Mouse (Mus musculus) liver, embryonic 15.5 days (tissue): ENCODE data around the gene Ankrd44. TPM values are rescaled to one million over a fixed set of nuclear protein-coding genes. Genes with fewer than 3 reads are reported as not detected.

Source experiments
- ATAC-seq: fragments of 200-750 bp; cut with Nextera tagmentation; 2 replicates; pipeline ENCODE4 v1.8.0; 2017; ENCODE audit warnings: moderate number of reproducible peaks, mild to moderate bottlenecking, moderate library complexity; ENCODE audit not compliant: insufficient read depth
- H3K27ac ChIP-seq: fragments of 300-500 bp; sonication (generic); replicated peaks from 2 replicates; pipeline ENCODE4 v1.5.1; 2015; ENCODE audit warnings: mild to moderate bottlenecking, inconsistent platforms
- H3K27me3 ChIP-seq: fragments of 300-500 bp; sonication (generic); 2 replicates; pipeline ENCODE4 v1.6.1; 2015; ENCODE audit warnings: mild to moderate bottlenecking, inconsistent platforms
- H3K36me3 ChIP-seq: fragments of 300-500 bp; sonication (generic); replicated peaks from 2 replicates; pipeline ENCODE4 v1.6.1; 2015; ENCODE audit warnings: moderate library complexity, mild to moderate bottlenecking, inconsistent platforms
- H3K4me1 ChIP-seq: fragments of 300-500 bp; sonication (generic); replicated peaks from 2 replicates; pipeline ENCODE4 v1.6.1; 2015; ENCODE audit warnings: inconsistent platforms
- H3K4me2 ChIP-seq: fragments of 300-500 bp; sonication (generic); 2 replicates; pipeline ENCODE4 v1.6.1; 2015; ENCODE audit warnings: moderate library complexity, mild to moderate bottlenecking, inconsistent platforms
- H3K4me3 ChIP-seq: fragments of 300-500 bp; sonication (generic); replicated peaks from 2 replicates; pipeline ENCODE4 v1.5.1; 2015; ENCODE audit warnings: mild to moderate bottlenecking, inconsistent platforms
- H3K9ac ChIP-seq: fragments of 300-500 bp; sonication (generic); 2 replicates; pipeline ENCODE4 v1.6.1; 2015; ENCODE audit warnings: moderate library complexity, mild to moderate bottlenecking, inconsistent platforms
- H3K9me3 ChIP-seq: fragments of 300-500 bp; sonication (generic); replicated peaks from 2 replicates; pipeline ENCODE4 v1.6.1; 2016; ENCODE audit warnings: inconsistent platforms
- WGBS: fragments of 180-500 bp; shearing (Covaris S2); methylation state at CpG from one replicate; pipeline ENCODE4 v1.1.7; 2015; ENCODE audit warnings: mixed read lengths; ENCODE audit not compliant: insufficient replicate concordance; 5-methylcytosine and 5-hydroxymethylcytosine counted together
- polyA plus RNA-seq: library from polyadenylated mRNA; unstranded; fragments of >200 nt; fragmentation: Nextera tagmentation; extraction: Ambion mirVana; gene quantifications from 2 replicates; pipeline ENCODE4 v1.2.1, GENCODE M21; 2015

The Ankrd44 gene
- polyA plus RNA-seq, 1 experiment from 2014 or later = 3.7 TPM

GRCm38 (mm10) chr1:54922025-54922574, 4.1 kb downstream of the Ankrd44 start:
- Histone ChIP-seq H3K4me2 (no peak overlapping the region), H3K27ac (no peak overlapping the region)

GRCm38 (mm10) chr1:54920132-54920531, 6.1 kb downstream of the Ankrd44 start:
- WGBS = 33% methylated on average over 4 of the region's 4 CpGs
- Histone ChIP-seq H3K9me3 (no peaks in the 10 kb centered on the region), H3K27me3 (peaks cover 17% of the 10 kb centered on the region), H3K4me2 (no peak overlapping the region), H3K27ac (no peak overlapping the region), H3K4me1 (peaks cover 16% of the 10 kb centered on the region), H3K36me3 (no peaks in the 10 kb centered on the region), H3K9ac (no peak overlapping the region), H3K4me3 (no peak overlapping the region)
- ATAC-seq = no peak

More at GRCm38 (mm10) chr1:54922025-54922574, 4.1 kb downstream of the Ankrd44 start:
- ATAC-seq = no peak
- Histone ChIP-seq H3K4me3 (no peak overlapping the region), H3K36me3 (no peaks in the 10 kb centered on the region), H3K4me1 (peaks cover 21% of the 10 kb centered on the region), H3K9me3 (no peaks in the 10 kb centered on the region), H3K27me3 (peaks cover 37% of the 10 kb centered on the region), H3K9ac (no peak overlapping the region)
- WGBS = 60% methylated on average over 12 of the region's 12 CpGs

DNA sequence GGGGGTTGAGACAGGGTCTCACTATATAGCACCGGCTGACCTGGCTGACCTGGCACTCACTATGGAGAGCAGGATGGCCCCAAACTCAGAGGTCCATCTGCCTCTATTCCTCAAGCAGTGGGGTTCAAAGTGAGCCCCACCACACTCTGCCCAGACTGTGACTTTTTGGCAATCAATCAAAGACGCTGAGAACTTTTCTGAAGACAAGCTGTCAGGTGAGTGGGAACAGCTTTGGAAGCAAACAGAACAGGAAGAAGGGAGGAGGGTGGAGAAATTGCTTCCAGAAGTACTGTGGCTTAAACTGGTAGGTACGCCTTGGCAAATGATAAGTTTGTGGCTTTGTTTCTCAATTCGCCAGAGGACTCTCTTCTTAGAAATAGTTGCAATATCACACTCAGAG, 9.7 kb downstream of the Ankrd44 start:
- no peak for ATAC-seq
- peaks cover 13% of the 10 kb centered on the region; the same call in 1 of the 2 replicates for H3K4me1 ChIP-seq
- no peaks in the 10 kb centered on the region for H3K27me3 ChIP-seq
- H3K9me3 ChIP-seq = no peaks in the 10 kb centered on the region
- no peak overlapping the region for H3K4me2 ChIP-seq
- 42% methylated on average over 4 of the region's 4 CpGs for WGBS
- no peak overlapping the region for H3K9ac ChIP-seq
- H3K36me3 ChIP-seq = no peaks in the 10 kb centered on the region
- H3K4me3 ChIP-seq = no peak overlapping the region
- H3K27ac ChIP-seq = no peak overlapping the region

DNA sequence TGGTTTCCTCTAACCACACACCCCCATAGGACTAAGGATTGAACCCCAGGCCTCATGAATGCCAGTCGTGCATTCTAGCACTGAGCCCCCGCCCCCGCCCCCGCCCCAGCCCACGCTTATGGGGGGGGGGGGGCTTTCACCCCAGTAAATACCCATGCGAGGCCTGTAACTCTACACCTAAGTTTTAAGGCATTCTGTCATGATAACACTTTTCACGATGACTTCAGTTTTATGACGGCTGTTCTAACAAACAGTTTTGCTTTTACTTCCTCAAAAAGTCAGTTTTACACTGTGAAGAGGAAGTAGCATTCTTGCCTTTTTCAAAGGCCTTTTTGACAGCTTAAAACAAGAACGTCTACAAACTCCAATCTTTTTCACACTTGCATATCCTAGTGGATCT, 11.8 kb downstream of the Ankrd44 start:
- WGBS = 11% methylated on average over 9 of the region's 9 CpGs
- H3K4me3 ChIP-seq = no peak overlapping the region
- peak overlapping the region; percentile 67 for H3K27ac ChIP-seq
- H3K9me3 ChIP-seq = no peaks in the 10 kb centered on the region
- H3K9ac ChIP-seq = no peak overlapping the region
- no peaks in the 10 kb centered on the region for H3K27me3 ChIP-seq
- H3K4me1 ChIP-seq = peaks cover 22% of the 10 kb centered on the region; the same call in 1 of the 2 replicates
- H3K36me3 ChIP-seq = no peaks in the 10 kb centered on the region
- no peak overlapping the region; the same call in 1 of the 2 replicates for H3K4me2 ChIP-seq
- no peak for ATAC-seq

- Histone ChIP-seq H3K9ac (no peak overlapping the region), H3K27ac (no peak overlapping the region), H3K36me3 (no peaks in the 10 kb centered on the region), H3K4me2 (no peak overlapping the region), H3K4me1 (peaks cover 22% of the 10 kb centered on the region; the same call in 1 of the 2 replicates), H3K4me3 (no peak overlapping the region), H3K9me3 (no peaks in the 10 kb centered on the region), H3K27me3 (no peaks in the 10 kb centered on the region)
- WGBS = 19% methylated on average over 3 of the region's 3 CpGs
- ATAC-seq = no peak
These were observed 12.8 kb downstream of the Ankrd44 start for GRCm38 (mm10) chr1:54913379-54913873.

DNA sequence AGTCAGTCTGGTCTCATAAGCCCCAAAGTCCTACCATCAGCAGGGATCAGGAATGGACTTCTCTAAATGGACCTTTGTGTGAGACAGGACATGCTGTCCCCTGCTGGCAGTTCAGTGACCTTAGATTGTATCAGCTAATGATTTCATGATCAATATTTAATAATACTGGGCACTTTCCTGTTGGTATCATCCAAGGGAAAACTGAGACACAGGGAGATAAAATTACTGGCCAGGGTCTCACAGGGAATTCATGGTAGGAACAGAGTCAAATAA, 13.2 kb downstream of the Ankrd44 start:
- Histone ChIP-seq H3K27ac (no peak overlapping the region), H3K4me3 (no peak overlapping the region), H3K9me3 (no peaks in the 10 kb centered on the region), H3K4me1 (peaks cover 22% of the 10 kb centered on the region; the same call in 1 of the 2 replicates), H3K36me3 (no peaks in the 10 kb centered on the region), H3K27me3 (no peaks in the 10 kb centered on the region), H3K9ac (no peak overlapping the region), H3K4me2 (no peak overlapping the region)
- no peak for ATAC-seq

DNA sequence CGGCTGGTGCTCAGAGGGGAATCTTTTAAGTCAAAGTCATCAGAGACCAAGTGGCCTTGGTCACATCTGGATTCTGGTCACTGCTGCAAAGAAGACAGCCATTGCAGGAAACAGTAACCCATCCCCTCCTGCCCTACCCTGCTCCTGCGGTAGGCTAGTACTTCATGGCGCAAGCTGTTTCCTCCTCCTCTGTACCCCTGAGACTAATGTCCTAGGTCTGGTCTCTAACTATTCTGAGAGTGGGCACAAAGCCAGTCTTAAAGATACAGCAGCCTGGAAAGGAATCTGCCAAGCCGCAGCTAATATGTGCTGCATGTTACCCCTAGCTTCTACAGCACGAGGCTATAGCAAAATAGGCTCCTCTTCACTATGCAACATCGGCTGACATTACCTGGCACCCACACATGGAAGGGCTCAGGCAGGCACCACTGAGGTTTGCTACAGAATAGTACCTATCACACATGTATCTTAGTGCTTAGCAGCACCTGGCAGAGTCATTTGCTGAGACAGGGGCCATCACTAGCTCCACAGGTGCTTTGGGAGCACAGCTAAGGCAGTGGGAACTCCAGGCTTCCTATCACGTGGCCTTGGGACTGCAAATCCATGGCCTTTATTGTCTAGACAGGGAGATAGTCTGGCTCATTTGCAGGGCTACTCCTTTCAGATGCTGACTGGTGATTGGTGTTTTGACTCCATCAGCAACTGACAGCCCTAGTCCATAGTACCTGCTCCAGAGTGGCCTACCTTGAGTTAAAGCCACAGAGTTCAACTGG, 13.7 kb downstream of the Ankrd44 start:
- Histone ChIP-seq H3K9ac (no peak overlapping the region), H3K4me2 (no peak overlapping the region), H3K27me3 (no peaks in the 10 kb centered on the region), H3K4me3 (no peak overlapping the region), H3K4me1 (peaks cover 22% of the 10 kb centered on the region; the same call in 1 of the 2 replicates), H3K36me3 (no peaks in the 10 kb centered on the region), H3K27ac (no peak overlapping the region), H3K9me3 (no peaks in the 10 kb centered on the region)
- WGBS = 42% methylated on average over 7 of the region's 7 CpGs
- ATAC-seq = no peak

GRCm38 (mm10) chr1:54911256-54911610, 15.0 kb downstream of the Ankrd44 start:
- Histone ChIP-seq H3K4me3 (no peak overlapping the region), H3K4me1 (peaks cover 22% of the 10 kb centered on the region; the same call in 1 of the 2 replicates), H3K9me3 (no peaks in the 10 kb centered on the region), H3K36me3 (no peaks in the 10 kb centered on the region), H3K27me3 (no peaks in the 10 kb centered on the region), H3K27ac (no peak overlapping the region), H3K4me2 (no peak overlapping the region), H3K9ac (no peak overlapping the region)
- no peak for ATAC-seq
- WGBS = 45% methylated on average over 1 of the region's 1 CpGs

GRCm38 (mm10) chr1:54910489-54911255, 15.5 kb downstream of the Ankrd44 start:
- Histone ChIP-seq H3K9ac (no peak overlapping the region), H3K4me1 (peaks cover 22% of the 10 kb centered on the region; the same call in 1 of the 2 replicates), H3K36me3 (no peaks in the 10 kb centered on the region), H3K4me3 (no peak overlapping the region), H3K9me3 (no peaks in the 10 kb centered on the region), H3K27me3 (no peaks in the 10 kb centered on the region), H3K27ac (no peak overlapping the region), H3K4me2 (no peak overlapping the region)
- 43% methylated on average over 5 of the region's 5 CpGs for WGBS
- ATAC-seq = no peak

- H3K36me3 ChIP-seq = no peaks in the 10 kb centered on the region
- H3K4me2 ChIP-seq = no peak overlapping the region
- no peaks in the 10 kb centered on the region for H3K27me3 ChIP-seq
- 60% methylated on average over 3 of the region's 3 CpGs for WGBS
- H3K9me3 ChIP-seq = no peaks in the 10 kb centered on the region
- peaks cover 22% of the 10 kb centered on the region; the same call in 1 of the 2 replicates for H3K4me1 ChIP-seq
- no peak for ATAC-seq
- H3K4me3 ChIP-seq = no peak overlapping the region
- no peak overlapping the region for H3K9ac ChIP-seq
- no peak overlapping the region for H3K27ac ChIP-seq
These were observed 17.4 kb downstream of the Ankrd44 start for GRCm38 (mm10) chr1:54908786-54909185.

- no peaks in the 10 kb centered on the region for H3K36me3 ChIP-seq
- ATAC-seq = no peak
- no peaks in the 10 kb centered on the region for H3K9me3 ChIP-seq
- H3K9ac ChIP-seq = no peak overlapping the region
- 49% methylated on average over 15 of the region's 15 CpGs for WGBS
- peaks cover 14% of the 10 kb centered on the region; the same call in 1 of the 2 replicates for H3K4me1 ChIP-seq
- no peaks in the 10 kb centered on the region for H3K27me3 ChIP-seq
- no peak overlapping the region for H3K4me2 ChIP-seq
- H3K27ac ChIP-seq = no peak overlapping the region
- H3K4me3 ChIP-seq = no peak overlapping the region
These were observed 19.0 kb downstream of the Ankrd44 start for GRCm38 (mm10) chr1:54907066-54907639.
